Mouse (Mus musculus) liver, postnatal 0 days (tissue): ENCODE measurements around the gene Mroh2a.

ENCODE experiments used
- CTCF ChIP-seq: sonication (generic); IDR thresholded peaks from 2 replicates; pipeline ENCODE4 v1.5.1; 2016; ENCODE audit warnings: antibody characterized with exemption, low read depth
- EP300 ChIP-seq: IDR thresholded peaks from 2 replicates; pipeline ENCODE4 v1.6.1; 2016; ENCODE audit warnings: antibody characterized with exemption, low read depth, mild to moderate bottlenecking

GRCm38 (mm10) chr1:88217576-88217975 lies 9.2 kb upstream of the Mroh2a start:
- no peak for TF ChIP-seq EP300
- TF ChIP-seq CTCF, result no peak
